Mouse (Mus musculus): ENCODE data around the gene Pax2. TPM values are rescaled to one million over a fixed set of nuclear protein-coding genes. Genes with fewer than 3 reads are reported as not detected.

Pax2 gene
- polyA plus RNA-seq, 2 experiments, result not detected

- Histone ChIP-seq H3K4me1 (replicated peaks; ENCODE audit: control insufficient read depth in 2 of 2, insufficient read depth in 2 of 2, low read length in 1 of 2) (no peaks in the 10 kb centered on the region), H3K36me3 (replicated peaks; ENCODE audit: control insufficient read depth, insufficient read depth, low read depth) (no peaks in the 10 kb centered on the region), H3K4me3 (ENCODE audit: insufficient read depth in 1 of 2, low read depth in 2 of 2, low read length in 2 of 2) (no peak overlapping the region), H3K4me2 (ENCODE audit: low read depth) (no peak overlapping the region), H3K27ac (no peak overlapping the region), H3K27me3 (ENCODE audit: control insufficient read depth, insufficient read depth, low read length) (peaks cover 89% of the 10 kb centered on the region), H3K9me3 (ENCODE audit: control insufficient read depth, low read length) (no peaks in the 10 kb centered on the region), H3K9ac (replicated peaks) (no peak overlapping the region)
- WGBS (ENCODE audit: insufficient replicate concordance), result 1% methylated on average over 39 of the region's 39 CpGs
- no peak for TF ChIP-seq EP300 (IDR thresholded peaks at IDR 0.05; ENCODE audit: low read depth)
- no peak for TF ChIP-seq CTCF (IDR thresholded peaks at IDR 0.05; ENCODE audit: low read depth)
- DNase-seq (ENCODE audit: low read depth in 3 of 3, low spot score in 3 of 3) (no peak), ATAC-seq (ENCODE audit: insufficient read depth) (no peak)
Measured at GRCm38 (mm10) chr19:44760259-44761131, 4.7 kb downstream of the Pax2 start.

GRCm38 (mm10) chr19:44762121-44762621 is 6.3 kb downstream of the Pax2 start:
- Histone ChIP-seq H3K9me3 (ENCODE audit: control insufficient read depth, low read length) (no peaks in the 10 kb centered on the region), H3K27me3 (ENCODE audit: control insufficient read depth, insufficient read depth, low read length) (peaks cover 72% of the 10 kb centered on the region), H3K4me1 (replicated peaks; ENCODE audit: control insufficient read depth in 2 of 2, insufficient read depth in 2 of 2, low read length in 1 of 2) (no peaks in the 10 kb centered on the region), H3K36me3 (replicated peaks; ENCODE audit: control insufficient read depth, insufficient read depth, low read depth) (no peaks in the 10 kb centered on the region), H3K4me3 (ENCODE audit: insufficient read depth in 1 of 2, low read depth in 2 of 2, low read length in 2 of 2) (no peak overlapping the region), H3K27ac (no peak overlapping the region), H3K9ac (replicated peaks) (no peak overlapping the region), H3K4me2 (ENCODE audit: low read depth) (no peak overlapping the region)
- 24% methylated on average over 7 of the region's 7 CpGs for WGBS (ENCODE audit: insufficient replicate concordance)
- ATAC-seq (ENCODE audit: insufficient read depth) (no peak), DNase-seq (ENCODE audit: low read depth in 3 of 3, low spot score in 3 of 3) (no peak)
- no peak for TF ChIP-seq EP300 (IDR thresholded peaks at IDR 0.05; ENCODE audit: low read depth)
- no peak for TF ChIP-seq CTCF (IDR thresholded peaks at IDR 0.05; ENCODE audit: low read depth)

- TF ChIP-seq EP300 (IDR thresholded peaks at IDR 0.05; ENCODE audit: low read depth) (no peak), CTCF (IDR thresholded peaks at IDR 0.05; ENCODE audit: low read depth) (no peak)
- WGBS (ENCODE audit: insufficient replicate concordance), result 40% methylated on average over 6 of the region's 6 CpGs
Measured at GRCm38 (mm10) chr19:44770268-44771050, 14.6 kb downstream of the Pax2 start.

GRCm38 (mm10) chr19:44771499-44771898 is 15.7 kb downstream of the Pax2 start:
- no peak for TF ChIP-seq EP300 (IDR thresholded peaks at IDR 0.05; ENCODE audit: low read depth)
- TF ChIP-seq CTCF (IDR thresholded peaks at IDR 0.05; ENCODE audit: low read depth), result no peak
- H3K9ac ChIP-seq (replicated peaks), result no peak overlapping the region
- H3K27me3 ChIP-seq (ENCODE audit: control insufficient read depth, insufficient read depth, low read length), result no peaks in the 10 kb centered on the region; the same call in 1 of the 2 replicates
- 70% methylated on average over 13 of the region's 13 CpGs for WGBS (ENCODE audit: insufficient replicate concordance)
- no peak overlapping the region for H3K4me2 ChIP-seq (ENCODE audit: low read depth)
- DNase-seq (ENCODE audit: low read depth in 3 of 3, low spot score in 3 of 3), result no peak
- no peak overlapping the region for H3K27ac ChIP-seq
- peaks cover 0 to 10% of the 10 kb centered on the region in 2 experiments; a peak in 1 of 4 replicates for H3K4me1 ChIP-seq (replicated peaks; ENCODE audit: control insufficient read depth in 2 of 2, insufficient read depth in 2 of 2, low read length in 1 of 2)
- H3K4me3 ChIP-seq (ENCODE audit: insufficient read depth in 1 of 2, low read depth in 2 of 2, low read length in 2 of 2), result no peak overlapping the region
- no peaks in the 10 kb centered on the region for H3K9me3 ChIP-seq (ENCODE audit: control insufficient read depth, low read length)
- ATAC-seq (ENCODE audit: insufficient read depth), result no peak
- H3K36me3 ChIP-seq (replicated peaks; ENCODE audit: control insufficient read depth, insufficient read depth, low read depth), result no peaks in the 10 kb centered on the region

More at GRCm38 (mm10) chr19:44770268-44771050, 14.6 kb downstream of the Pax2 start:
- no peaks in the 10 kb centered on the region for H3K9me3 ChIP-seq (ENCODE audit: control insufficient read depth, low read length)
- H3K4me2 ChIP-seq (ENCODE audit: low read depth), result no peak overlapping the region
- peaks cover 0 to 10% of the 10 kb centered on the region in 2 experiments; a peak in 1 of 4 replicates for H3K4me1 ChIP-seq (replicated peaks; ENCODE audit: control insufficient read depth in 2 of 2, insufficient read depth in 2 of 2, low read length in 1 of 2)
- no peak overlapping the region for H3K4me3 ChIP-seq (ENCODE audit: insufficient read depth in 1 of 2, low read depth in 2 of 2, low read length in 2 of 2)
- H3K9ac ChIP-seq (replicated peaks), result no peak overlapping the region
- H3K27me3 ChIP-seq (ENCODE audit: control insufficient read depth, insufficient read depth, low read length), result no peaks in the 10 kb centered on the region; the same call in 1 of the 2 replicates
- ATAC-seq (ENCODE audit: insufficient read depth), result no peak
- no peak overlapping the region for H3K27ac ChIP-seq
- no peak for DNase-seq (ENCODE audit: low read depth in 3 of 3, low spot score in 3 of 3)
- H3K36me3 ChIP-seq (replicated peaks; ENCODE audit: control insufficient read depth, insufficient read depth, low read depth), result no peaks in the 10 kb centered on the region

GRCm38 (mm10) chr19:44781987-44782386 is 26.1 kb downstream of the Pax2 start:
- no peak overlapping the region for H3K4me3 ChIP-seq (ENCODE audit: insufficient read depth in 1 of 2, low read depth in 2 of 2, low read length in 2 of 2)
- H3K9ac ChIP-seq (replicated peaks), result no peak overlapping the region
- no peak overlapping the region for H3K4me2 ChIP-seq (ENCODE audit: low read depth)
- DNase-seq (ENCODE audit: low read depth in 3 of 3, low spot score in 3 of 3), result no peak
- no peak overlapping the region for H3K27ac ChIP-seq
- H3K9me3 ChIP-seq (ENCODE audit: control insufficient read depth, low read length), result no peaks in the 10 kb centered on the region
- H3K36me3 ChIP-seq (replicated peaks; ENCODE audit: control insufficient read depth, insufficient read depth, low read depth), result no peaks in the 10 kb centered on the region
- TF ChIP-seq EP300 (IDR thresholded peaks at IDR 0.05; ENCODE audit: low read depth), result no peak
- no peak for TF ChIP-seq CTCF (IDR thresholded peaks at IDR 0.05; ENCODE audit: low read depth)
- WGBS (ENCODE audit: insufficient replicate concordance), result 25% methylated on average over 3 of the region's 3 CpGs
- no peaks in the 10 kb centered on the region for H3K27me3 ChIP-seq (ENCODE audit: control insufficient read depth, insufficient read depth, low read length)
- ATAC-seq (ENCODE audit: insufficient read depth), result no peak
- H3K4me1 ChIP-seq (replicated peaks; ENCODE audit: control insufficient read depth in 2 of 2, insufficient read depth in 2 of 2, low read length in 1 of 2), result no peaks in the 10 kb centered on the region
